Mouse (Mus musculus): ENCODE results near the gene Sestd1.

GRCm38 (mm10) chr2:77187501-77187900 is 92.9 kb downstream of the Sestd1 start:
- TF ChIP-seq POLR2A (IDR thresholded peaks at IDR 0.05; ENCODE audit: control insufficient read depth, low read depth, low read length) (no peak), CTCF (IDR thresholded peaks at IDR 0.05; ENCODE audit: control insufficient read depth, insufficient read depth, insufficient replicate concordance, low read depth, low read length) (no peak)
